Mouse (Mus musculus) neural tube, embryonic 14.5 days (tissue): Measurements from ENCODE around the gene 1700014D04Rik. TPM values are rescaled to one million over a fixed set of nuclear protein-coding genes. Genes with fewer than 3 reads are reported as not detected.
A peak's percentile ranks its signal among the peaks of the same experiment; 100 is the strongest.
"Not testable (repeated sequence)": the region's sequence is repeated elsewhere in the genome, so short reads cannot be mapped to it uniquely, and the experiment has no call there.

Experiments
- ATAC-seq: fragments of 200-750 bp; cut with Nextera tagmentation; 2 replicates; pipeline ENCODE4 v1.8.0; 2017; ENCODE audit warnings: low read depth, mild to moderate bottlenecking, moderate TSS enrichment, moderate library complexity
- H3K27ac ChIP-seq: fragments of 300-500 bp; sonication (generic); 2 replicates; pipeline ENCODE4 v1.5.1; 2014; ENCODE audit warnings: low read depth, mild to moderate bottlenecking, control low read depth, low read length, moderate library complexity, mixed read lengths
- H3K27me3 ChIP-seq: fragments of 300-500 bp; sonication (generic); 2 replicates; pipeline ENCODE4 v1.6.1; 2014; ENCODE audit warnings: low read length; ENCODE audit not compliant: control insufficient read depth, insufficient read depth
- H3K36me3 ChIP-seq: fragments of 300-500 bp; sonication (generic); 2 replicates; pipeline ENCODE4 v1.6.1; 2014; ENCODE audit warnings: low read length, mixed read lengths; ENCODE audit not compliant: control insufficient read depth, insufficient read depth
- H3K4me1 ChIP-seq: fragments of 300-500 bp; sonication (generic); 2 replicates; pipeline ENCODE4 v1.6.1; 2014; ENCODE audit warnings: low read length; ENCODE audit not compliant: control insufficient read depth, insufficient read depth
- H3K4me2 ChIP-seq: fragments of 300-500 bp; sonication (generic); 2 replicates; pipeline ENCODE4 v1.6.1; 2014; ENCODE audit warnings: mild to moderate bottlenecking, low read depth, low read length, control low read depth
- H3K4me3 ChIP-seq: fragments of 300-500 bp; sonication (generic); 2 replicates; pipeline ENCODE4 v1.5.1; 2014; ENCODE audit warnings: low read depth, low read length, control low read depth, mixed read lengths
- H3K9ac ChIP-seq: fragments of 300-500 bp; sonication (generic); replicated peaks from 2 replicates; pipeline ENCODE4 v1.6.1; 2014; ENCODE audit warnings: low read depth, mild to moderate bottlenecking, control low read depth, low read length, mixed read lengths
- H3K9me3 ChIP-seq: fragments of 300-500 bp; sonication (generic); 2 replicates; pipeline ENCODE4 v1.6.1; 2016; ENCODE audit warnings: low read length; ENCODE audit not compliant: control insufficient read depth
- WGBS: fragments of 180-500 bp; shearing (Covaris S2); extraction: QIAGEN DNeasy Blood & Tissue Kit; methylation state at CpG from one replicate; pipeline ENCODE4 v1.1.7; 2014; 5-methylcytosine and 5-hydroxymethylcytosine counted together
- polyA plus RNA-seq: library from polyadenylated mRNA; unstranded; fragments of >200 nt; fragmentation: Nextera tagmentation; extraction: Ambion mirVana; gene quantifications from 2 replicates; pipeline ENCODE4 v1.2.1, GENCODE M21; 2014

Gene 1700014D04Rik
- polyA plus RNA-seq, 1 experiment from 2014 or later: 0.52 TPM

GRCm38 (mm10) chr13:59726139-59726867 is 20.2 kb downstream of the 1700014D04Rik start:
- H3K4me2 ChIP-seq: peak overlapping the region; percentile 31
- H3K27ac ChIP-seq: no peak overlapping the region
- WGBS: 25% methylated on average over 29 of the region's 29 CpGs
- no peaks in the 10 kb centered on the region for H3K9me3 ChIP-seq
- no peaks in the 10 kb centered on the region for H3K36me3 ChIP-seq
- H3K9ac ChIP-seq: no peak overlapping the region
- no peaks in the 10 kb centered on the region for H3K27me3 ChIP-seq
- no peak overlapping the region for H3K4me3 ChIP-seq
- no peaks in the 10 kb centered on the region for H3K4me1 ChIP-seq
- ATAC-seq: no peak

DNA sequence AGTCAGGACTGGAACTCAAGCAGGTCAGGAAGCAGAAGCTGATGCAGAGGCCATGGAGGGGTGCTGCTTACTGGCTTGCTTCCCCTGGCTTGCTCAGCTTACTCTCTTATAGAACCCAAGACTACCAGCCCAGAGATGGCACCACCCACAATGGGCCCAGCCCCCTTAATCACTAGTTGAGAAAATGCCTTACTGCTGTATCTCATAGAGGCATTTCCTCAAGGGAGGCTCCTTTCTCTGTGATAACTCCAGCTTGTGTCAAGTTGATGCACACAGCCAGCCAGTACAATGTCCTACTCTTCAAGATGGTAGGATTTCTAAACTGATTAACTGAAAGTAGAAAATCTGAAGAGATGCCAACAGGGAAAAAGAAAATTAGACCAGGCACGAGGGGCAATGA is 24.5 kb downstream of the 1700014D04Rik start:
- not testable (repeated sequence) for H3K36me3 ChIP-seq, H3K27me3 ChIP-seq, H3K9ac ChIP-seq, H3K27ac ChIP-seq, H3K4me1 ChIP-seq, H3K4me3 ChIP-seq, H3K9me3 ChIP-seq, ATAC-seq, H3K4me2 ChIP-seq
- 84% methylated on average over 1 of the region's 1 CpGs for WGBS

- 68% methylated on average over 1 of the region's 1 CpGs for WGBS
- Histone ChIP-seq H3K4me3 (no peak overlapping the region), H3K36me3 (no peaks in the 10 kb centered on the region), H3K9me3 (no peaks in the 10 kb centered on the region), H3K9ac (no peak overlapping the region), H3K27me3 (no peaks in the 10 kb centered on the region), H3K27ac (no peak overlapping the region), H3K4me1 (no peaks in the 10 kb centered on the region), H3K4me2 (no peak overlapping the region)
- no peak for ATAC-seq
Observed at GRCm38 (mm10) chr13:59719475-59719874, 27.1 kb downstream of the 1700014D04Rik start.

DNA sequence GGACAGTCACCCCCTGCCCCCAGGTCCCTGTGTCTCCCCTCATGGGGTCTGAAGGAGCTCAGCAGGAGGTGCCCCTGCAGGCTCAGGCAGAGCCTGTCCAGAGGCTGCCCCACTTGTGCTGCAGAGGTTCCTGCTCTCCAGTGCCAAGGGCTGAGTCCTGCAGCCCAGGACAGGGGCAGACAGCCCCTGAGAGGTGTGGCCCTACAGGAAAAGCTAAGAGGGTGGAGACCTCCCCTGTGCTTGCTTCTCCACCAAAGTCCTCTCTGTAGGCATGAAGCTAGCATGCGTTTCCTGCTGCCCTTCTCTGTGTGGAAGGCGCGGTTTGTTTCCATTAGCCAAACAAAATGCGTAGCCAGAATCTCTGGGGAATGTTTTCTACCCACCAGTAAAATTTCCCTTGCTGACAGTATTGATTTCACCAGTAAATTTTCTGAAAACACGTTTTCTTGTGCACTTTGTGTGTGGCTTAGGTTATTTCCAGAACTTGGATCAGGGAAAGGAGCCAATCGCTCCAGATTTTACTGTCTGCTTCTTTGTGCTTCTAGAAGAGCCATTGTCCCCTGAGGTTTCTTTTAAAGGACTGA is 27.6 kb downstream of the 1700014D04Rik start:
- 38% methylated on average over 6 of the region's 6 CpGs for WGBS
- H3K36me3 ChIP-seq, H3K9me3 ChIP-seq, H3K4me1 ChIP-seq, H3K27ac ChIP-seq, ATAC-seq, H3K4me3 ChIP-seq, H3K9ac ChIP-seq, H3K27me3 ChIP-seq, H3K4me2 ChIP-seq: not testable (repeated sequence)

DNA sequence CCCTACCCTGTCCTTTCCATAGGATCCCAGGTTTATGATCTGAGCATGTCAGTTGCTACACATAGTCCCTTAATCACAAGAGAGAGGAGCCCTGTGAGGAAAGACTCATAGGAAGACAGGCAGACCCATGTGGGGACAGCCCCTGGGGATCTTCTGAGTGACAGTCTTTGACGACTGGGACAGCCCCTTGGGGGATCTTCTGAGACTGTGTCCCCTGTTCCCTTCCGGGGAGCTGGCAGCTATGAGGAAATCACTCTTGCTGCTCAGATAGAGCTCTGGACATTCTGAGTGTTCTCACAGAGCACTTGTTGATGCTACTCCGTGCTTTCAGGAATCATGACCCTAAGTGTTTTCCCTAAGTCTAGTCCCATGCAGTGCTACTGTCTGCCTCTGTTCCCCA is 32.8 kb downstream of the 1700014D04Rik start:
- H3K9me3 ChIP-seq: no peaks in the 10 kb centered on the region
- no peak for ATAC-seq
- no peak overlapping the region for H3K27ac ChIP-seq
- no peak overlapping the region for H3K9ac ChIP-seq
- H3K4me2 ChIP-seq: no peak overlapping the region
- no peak overlapping the region for H3K4me3 ChIP-seq
- no peaks in the 10 kb centered on the region for H3K36me3 ChIP-seq
- H3K4me1 ChIP-seq: no peaks in the 10 kb centered on the region
- 52% methylated on average over 3 of the region's 3 CpGs for WGBS
- H3K27me3 ChIP-seq: no peaks in the 10 kb centered on the region

DNA sequence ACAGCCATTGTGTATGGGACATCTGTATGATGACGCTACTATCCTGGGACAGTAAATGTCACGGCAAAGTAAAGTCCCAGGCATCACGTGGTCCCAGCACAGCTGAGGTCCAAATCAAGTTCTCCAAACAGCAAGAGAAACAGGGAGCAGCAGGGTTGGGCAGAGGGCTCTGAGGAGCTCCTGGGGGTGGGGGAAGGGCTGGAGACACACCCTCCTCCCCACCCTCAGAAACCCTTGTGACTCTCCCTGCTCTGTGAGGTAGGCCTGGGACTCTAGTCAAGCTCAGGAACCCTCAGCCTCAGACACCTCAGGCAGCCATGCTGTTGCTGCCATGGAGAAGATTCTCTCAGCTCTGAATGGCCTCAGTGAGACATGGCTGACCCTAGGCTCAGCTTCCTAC is 34.6 kb downstream of the 1700014D04Rik start, which contains the start of gene Spata31d1b:
Gene Spata31d1b (plus strand): TSS at position 301 of the 400 bp plus-strand sequence.
- H3K27me3 ChIP-seq, H3K4me3 ChIP-seq, H3K9ac ChIP-seq, H3K27ac ChIP-seq, H3K36me3 ChIP-seq, ATAC-seq, H3K9me3 ChIP-seq, H3K4me2 ChIP-seq, H3K4me1 ChIP-seq: not testable (repeated sequence)
- 68% methylated on average over 3 of the region's 3 CpGs for WGBS

DNA sequence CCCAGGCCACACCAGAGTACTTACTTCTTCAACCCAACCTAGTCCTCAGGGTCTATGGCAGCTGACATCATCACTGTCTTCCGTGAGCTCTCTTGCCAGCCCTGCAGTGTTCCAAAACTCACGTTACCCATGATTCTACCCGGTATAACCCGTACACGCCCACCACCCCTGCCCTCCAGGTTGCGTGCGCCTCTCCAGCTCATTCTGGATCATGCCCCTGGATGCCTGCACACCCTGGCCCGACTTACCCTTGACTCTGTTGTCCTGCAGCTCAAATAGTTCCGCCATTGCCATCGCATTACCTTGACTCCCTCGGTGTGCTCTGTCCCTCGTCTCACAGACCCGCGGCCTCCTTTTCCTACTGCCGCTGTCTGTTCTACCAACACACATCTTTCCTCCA is 36.3 kb downstream of the 1700014D04Rik start, which contains the start of gene Spata31d1a:
Gene Spata31d1a (minus strand): TSS at position 101 of the 400 bp plus-strand sequence.
- Histone ChIP-seq H3K9me3 (no peaks in the 10 kb centered on the region), H3K4me2 (no peak within 1 kb of the TSS), H3K36me3 (no peaks in the 10 kb centered on the region), H3K27me3 (no peaks in the 10 kb centered on the region), H3K9ac (no peak within 1 kb of the TSS), H3K4me1 (no peaks in the 10 kb centered on the region), H3K27ac (no peak within 1 kb of the TSS), H3K4me3 (no peak within 1 kb of the TSS)
- WGBS: 90% methylated on average over 15 of the region's 15 CpGs
- ATAC-seq: no peak

GRCm38 (mm10) chr13:59704562-59704961 is 42.0 kb downstream of the 1700014D04Rik start:
- no peaks in the 10 kb centered on the region for H3K36me3 ChIP-seq
- ATAC-seq: no peak
- H3K4me3 ChIP-seq: no peak overlapping the region
- no peaks in the 10 kb centered on the region for H3K4me1 ChIP-seq
- H3K4me2 ChIP-seq: no peak overlapping the region
- no peaks in the 10 kb centered on the region for H3K27me3 ChIP-seq
- no peak overlapping the region for H3K9ac ChIP-seq
- H3K27ac ChIP-seq: no peak overlapping the region
- 61% methylated on average over 12 of the region's 12 CpGs for WGBS
- H3K9me3 ChIP-seq: no peaks in the 10 kb centered on the region

DNA sequence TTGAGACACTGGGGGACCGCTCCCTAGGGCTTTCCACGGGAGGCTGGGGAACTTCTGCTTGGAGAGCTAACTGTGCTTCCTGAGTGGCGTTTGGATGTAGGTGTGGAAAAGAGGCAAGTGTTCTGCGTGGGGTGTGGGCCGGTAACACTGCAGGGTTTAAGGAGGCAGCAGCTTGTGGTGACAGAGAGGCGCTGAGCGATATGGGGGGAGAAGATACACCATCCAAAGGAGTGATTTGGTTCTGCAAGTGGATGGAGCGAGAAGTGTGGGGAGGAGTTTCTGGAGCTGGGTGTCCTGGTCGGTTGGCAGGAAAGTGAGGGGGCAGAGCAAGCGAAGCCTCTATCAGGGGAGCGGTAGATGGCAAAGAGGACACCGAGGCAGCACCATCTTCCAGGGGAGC is 43.0 kb downstream of the 1700014D04Rik start:
- Histone ChIP-seq H3K27me3 (no peaks in the 10 kb centered on the region), H3K4me2 (no peak overlapping the region), H3K9ac (no peak overlapping the region), H3K36me3 (no peaks in the 10 kb centered on the region), H3K4me3 (no peak overlapping the region), H3K9me3 (no peaks in the 10 kb centered on the region), H3K27ac (no peak overlapping the region), H3K4me1 (no peaks in the 10 kb centered on the region)
- ATAC-seq: no peak
- 89% methylated on average over 12 of the region's 12 CpGs for WGBS
